Mouse (Mus musculus) liver, embryonic 14.5 days (tissue): ENCODE measurements at regions not wholly inside any gene's neighbourhood (a gene's known extent, or its start where the extent isn't known, plus 50 kb on each side); places are given as distances from the start of the nearest gene placed in this dataset.

ENCODE experiments used
- CTCF ChIP-seq: IDR thresholded peaks from 2 replicates; pipeline ENCODE4 v1.5.1; 2016; ENCODE audit warnings: antibody characterized with exemption, low read depth, control low read depth
- EP300 ChIP-seq: IDR thresholded peaks from 2 replicates; pipeline ENCODE4 v1.6.1; 2016; ENCODE audit warnings: antibody characterized with exemption, low read depth

- TF ChIP-seq CTCF (no peak), EP300 (no peak)
These were observed 91.5 kb downstream of the Tmem17 start for GRCm38 (mm10) chr11:22603397-22603796.
